Mouse (Mus musculus): ENCODE measurements around the gene Epn3.
A peak's percentile ranks its signal among the peaks of the same experiment; 100 is the strongest.

Gene Epn3

GRCm38 (mm10) chr11:94498093-94498996, 1.4 kb downstream of the Epn3 start:
- DNase-seq (ENCODE audit: low read depth, low spot score), result no peak

- no peak for DNase-seq (ENCODE audit: low read depth, low spot score)
Measured at GRCm38 (mm10) chr11:94495415-94495814, 4.4 kb downstream of the Epn3 start.

GRCm38 (mm10) chr11:94491749-94492099, 8.1 kb downstream of the Epn3 start:
- DNase-seq (ENCODE audit: low read depth, low spot score), result no peak

GRCm38 (mm10) chr11:94491035-94491748, 8.6 kb downstream of the Epn3 start:
- DNase-seq (ENCODE audit: low read depth, low spot score), result no peak

- DNase-seq (ENCODE audit: low read depth, low spot score), result no peak
Measured at GRCm38 (mm10) chr11:94489745-94490144, 10.0 kb downstream of the Epn3 start.

- no peak for DNase-seq (ENCODE audit: low read depth, low spot score)
Measured at GRCm38 (mm10) chr11:94488767-94489533, 10.8 kb downstream of the Epn3 start.

GRCm38 (mm10) chr11:94486001-94486400, 13.8 kb downstream of the Epn3 start, which contains the start of gene Spata20:
Gene Spata20 (minus strand): TSS chr11:94486179.
- DNase-seq (ENCODE audit: low read depth, low spot score), result no peak

- DNase-seq (ENCODE audit: low read depth, low spot score), result no peak
Measured at GRCm38 (mm10) chr11:94485223-94485622, 14.6 kb downstream of the Epn3 start.

- no peak for DNase-seq (ENCODE audit: low read depth, low spot score)
Measured at GRCm38 (mm10) chr11:94484636-94485035, 15.1 kb downstream of the Epn3 start.

GRCm38 (mm10) chr11:94483921-94484320, 15.9 kb downstream of the Epn3 start:
- no peak for DNase-seq (ENCODE audit: low read depth, low spot score)

- DNase-seq (ENCODE audit: low read depth, low spot score), result no peak
Measured at GRCm38 (mm10) chr11:94483436-94483835, 16.3 kb downstream of the Epn3 start.

- no peak for DNase-seq (ENCODE audit: low read depth, low spot score)
Measured at GRCm38 (mm10) chr11:94482738-94483137, 17.0 kb downstream of the Epn3 start.

GRCm38 (mm10) chr11:94481963-94482362, 17.8 kb downstream of the Epn3 start:
- no peak for DNase-seq (ENCODE audit: low read depth, low spot score)

- DNase-seq (ENCODE audit: low read depth, low spot score), result no peak
Measured at GRCm38 (mm10) chr11:94480382-94480781, 19.4 kb downstream of the Epn3 start.

GRCm38 (mm10) chr11:94477651-94478050, 22.1 kb downstream of the Epn3 start:
- DNase-seq (ENCODE audit: low read depth, low spot score), result no peak

- DNase-seq (ENCODE audit: low read depth, low spot score), result no peak
Measured at GRCm38 (mm10) chr11:94475722-94476121, 24.1 kb downstream of the Epn3 start.

- no peak for DNase-seq (ENCODE audit: low read depth, low spot score)
Measured at GRCm38 (mm10) chr11:94474544-94474910, 25.2 kb downstream of the Epn3 start.

GRCm38 (mm10) chr11:94473707-94474543, 25.8 kb downstream of the Epn3 start, which contains the start of gene Cacna1g:
Gene Cacna1g (minus strand): TSS chr11:94474198.
- DNase-seq (ENCODE audit: low read depth, low spot score), result peak; percentile 75

- no peak for DNase-seq (ENCODE audit: low read depth, low spot score)
Measured at GRCm38 (mm10) chr11:94472916-94473706, 26.7 kb downstream of the Epn3 start.

- no peak for DNase-seq (ENCODE audit: low read depth, low spot score)
Measured at GRCm38 (mm10) chr11:94472585-94472915, 27.2 kb downstream of the Epn3 start.

Data from brain, embryonic 18.5 days (tissue).